Mouse (Mus musculus): ENCODE results near the gene Gm9046.
"Not testable (repeated sequence)": the region's sequence is repeated elsewhere in the genome, so short reads cannot be mapped to it uniquely, and the experiment has no call there.

Gene Gm9046

GRCm38 (mm10) chr10:118343155-118343554 is at the start of gene Gm9046:
Gene Gm9046, minus strand, starts transcription at chr10:118343255.
- not testable (repeated sequence) for DNase-seq (ENCODE audit: low spot score in 2 of 2)

- peak; percentile 91 to 93 for DNase-seq (ENCODE audit: low spot score in 2 of 2)
Observed at GRCm38 (mm10) chr10:118370443-118370842, 27.4 kb upstream of the Gm9046 start.

- no peak for DNase-seq (ENCODE audit: low spot score in 2 of 2)
Observed at GRCm38 (mm10) chr10:118369518-118369917, 26.5 kb upstream of the Gm9046 start.

GRCm38 (mm10) chr10:118354005-118354404 is 10.9 kb upstream of the Gm9046 start, which contains the start of gene Gm9049:
Gene Gm9049, minus strand, starts transcription at chr10:118354105.
- DNase-seq (ENCODE audit: low spot score in 2 of 2) = not testable (repeated sequence)

- DNase-seq (ENCODE audit: low spot score in 2 of 2) = not testable (repeated sequence)
Observed at GRCm38 (mm10) chr10:118348579-118348978, 5.5 kb upstream of the Gm9046 start, which contains the start of gene Gm9048. Gene Gm9048, minus strand, starts transcription at chr10:118348679.

GRCm38 (mm10) chr10:118337731-118338130 is 5.3 kb downstream of the Gm9046 start, which contains the start of gene Gm9045:
Gene Gm9045, minus strand, starts transcription at chr10:118337831.
- DNase-seq (ENCODE audit: low spot score in 2 of 2) = not testable (repeated sequence)

- not testable (repeated sequence) for DNase-seq (ENCODE audit: low spot score in 2 of 2)
Observed at GRCm38 (mm10) chr10:118332308-118332707, 10.7 kb downstream of the Gm9046 start, which contains the start of gene Gm9044. Gene Gm9044, minus strand, starts transcription at chr10:118332408.

GRCm38 (mm10) chr10:118326869-118327268 is 16.2 kb downstream of the Gm9046 start, which contains the start of gene Gm9040:
Gene Gm9040, minus strand, starts transcription at chr10:118326969.
- DNase-seq (ENCODE audit: low spot score in 2 of 2) = not testable (repeated sequence)

GRCm38 (mm10) chr10:118319024-118319423 is 24.0 kb downstream of the Gm9046 start:
- DNase-seq (ENCODE audit: low spot score in 2 of 2) = no peak

DNA sequence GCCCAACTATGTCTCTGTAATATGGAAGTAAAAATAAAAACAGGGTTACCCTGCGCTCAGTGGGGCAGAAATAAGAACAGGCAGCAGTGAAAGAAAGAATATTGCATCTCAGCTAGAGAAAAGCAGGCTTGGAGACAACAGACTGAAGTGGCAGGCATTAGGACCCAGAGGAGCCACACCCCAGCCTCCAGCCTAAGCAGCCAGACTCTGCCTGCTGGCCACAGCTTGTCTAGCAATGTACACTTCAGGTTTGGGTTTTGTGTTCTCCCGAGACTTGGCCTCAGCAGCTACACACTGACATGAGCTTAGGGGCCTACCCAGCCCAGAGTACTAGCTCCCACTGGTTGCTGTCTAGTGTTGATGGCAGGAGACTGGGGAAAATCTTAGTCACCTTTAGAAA is 40.9 kb downstream of the Gm9046 start:
- DNase-seq (ENCODE audit: low spot score in 2 of 2) = not testable (repeated sequence)

GRCm38 (mm10) chr10:118294938-118295337 is 48.1 kb downstream of the Gm9046 start, which contains the start of gene Iltifb:
Gene Iltifb, minus strand, starts transcription at chr10:118295038.
- no peak for DNase-seq (ENCODE audit: low spot score in 2 of 2)
